Mouse (Mus musculus): ENCODE measurements around the gene AI837181.

The AI837181 gene

GRCm38 (mm10) chr19:5448354-5449150 lies 23.6 kb downstream of the AI837181 start:
- DNase-seq, result no peak

DNA sequence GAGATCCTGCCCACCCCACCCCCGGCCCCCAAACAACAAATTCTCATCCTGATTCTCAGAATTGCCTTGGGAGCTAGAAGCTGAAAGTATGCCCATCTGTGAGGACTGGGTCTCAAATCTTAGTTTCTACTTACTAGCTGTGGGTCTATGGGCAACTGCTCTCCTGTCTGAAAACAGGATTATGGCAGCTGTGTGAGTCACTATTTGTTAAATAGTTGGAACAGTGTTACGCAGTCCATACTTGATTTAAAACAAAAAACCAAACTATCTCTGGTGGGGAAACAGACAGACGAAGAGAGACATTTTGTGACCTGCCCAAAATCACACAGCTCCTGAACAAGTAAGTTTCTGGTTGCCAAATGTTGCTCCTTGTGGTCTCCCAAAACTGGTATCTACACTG lies 24.7 kb downstream of the AI837181 start:
- DNase-seq, result no peak

GRCm38 (mm10) chr19:5451766-5452165 lies 26.8 kb downstream of the AI837181 start:
- no peak for DNase-seq

DNA sequence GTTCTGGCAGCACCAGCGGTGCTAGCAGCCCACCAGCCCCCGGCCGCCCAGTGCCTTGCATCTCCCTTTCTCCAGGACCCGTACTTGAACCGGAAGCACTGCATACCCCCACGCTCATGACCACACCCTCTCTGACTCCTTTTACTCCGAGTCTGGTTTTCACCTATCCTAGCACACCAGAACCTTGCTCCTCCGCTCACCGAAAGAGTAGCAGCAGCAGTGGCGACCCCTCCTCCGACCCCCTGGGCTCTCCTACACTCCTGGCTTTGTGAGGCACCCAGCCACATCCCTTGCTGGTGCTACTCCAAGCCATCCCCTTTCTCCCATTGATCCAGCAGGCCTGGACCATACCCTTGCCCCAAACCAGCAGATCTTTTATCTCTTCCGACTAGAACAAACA lies 30.1 kb downstream of the AI837181 start:
- no peak for DNase-seq

GRCm38 (mm10) chr19:5455568-5455967 lies 30.6 kb downstream of the AI837181 start:
- no peak for DNase-seq

DNA sequence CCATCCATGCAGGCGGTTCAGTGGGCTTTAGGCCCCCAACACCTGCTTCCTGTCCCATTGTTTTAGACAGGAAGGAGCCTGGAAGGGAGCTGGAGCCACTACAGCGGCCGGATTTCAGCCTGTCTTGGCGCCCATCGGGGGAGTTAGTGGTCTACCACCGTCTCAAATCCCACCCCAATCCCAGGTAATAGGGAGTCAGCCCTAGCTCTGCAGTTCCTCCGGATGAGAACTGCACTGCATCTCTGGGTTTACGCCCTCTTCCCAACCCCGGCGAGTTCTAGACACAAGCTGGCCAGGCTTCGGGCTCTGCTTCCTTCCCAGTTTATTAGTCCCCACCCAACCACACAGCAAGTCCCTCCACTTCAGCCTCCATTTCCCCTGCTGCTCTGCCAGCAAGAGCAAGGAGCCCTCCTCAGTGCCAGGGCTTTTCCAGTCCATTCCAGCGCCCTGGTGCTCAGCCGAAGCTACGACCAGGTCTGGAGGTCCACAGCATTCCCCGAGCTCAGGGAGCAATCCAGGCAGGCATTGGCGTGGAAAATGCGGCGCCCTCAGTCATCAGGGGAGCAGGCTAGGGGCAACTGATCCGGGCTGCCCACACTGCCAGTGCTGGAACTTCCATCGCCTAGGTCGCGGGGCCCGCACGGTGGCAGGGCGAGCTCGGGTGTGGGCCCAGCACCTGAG lies 31.4 kb downstream of the AI837181 start:
- DNase-seq, result no peak

- DNase-seq, result peak; percentile 96
Measured at GRCm38 (mm10) chr19:5456922-5457745, 32.2 kb downstream of the AI837181 start.

GRCm38 (mm10) chr19:5457746-5458442 lies 33.0 kb downstream of the AI837181 start, which contains the start of gene Ccdc85b:
Gene Ccdc85b, minus strand, starts transcription at chr19:5457894.
- DNase-seq, result no peak

- no peak for DNase-seq
Measured at GRCm38 (mm10) chr19:5459019-5459418, 34.1 kb downstream of the AI837181 start.

- no peak for DNase-seq
Measured at GRCm38 (mm10) chr19:5459896-5460295, 35.0 kb downstream of the AI837181 start.

GRCm38 (mm10) chr19:5460465-5460911 lies 35.5 kb downstream of the AI837181 start, which contains the start of gene Fibp:
Gene Fibp, plus strand, starts transcription at chr19:5460615.
- peak; percentile 81 for DNase-seq

GRCm38 (mm10) chr19:5461411-5461810 lies 36.5 kb downstream of the AI837181 start:
- DNase-seq, result no peak

DNA sequence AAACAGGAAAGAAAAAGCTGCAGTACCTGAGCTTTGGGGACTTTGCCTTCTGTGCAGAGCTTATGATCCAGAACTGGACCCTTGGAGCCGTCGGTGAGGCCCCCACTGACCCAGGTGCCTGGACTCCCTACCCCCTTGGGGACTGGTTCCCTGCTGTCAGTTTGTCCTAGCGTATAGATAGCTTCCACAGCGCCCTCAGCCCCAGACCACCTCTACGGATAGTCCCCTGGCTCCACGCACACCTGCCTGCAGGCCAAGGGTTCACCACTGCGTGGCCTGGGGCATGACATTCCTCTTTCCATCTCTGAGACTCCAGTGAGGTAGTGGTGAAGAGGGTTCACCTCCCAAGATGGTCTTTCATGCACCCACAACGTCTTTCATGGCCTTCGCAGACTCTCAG lies 38.3 kb downstream of the AI837181 start:
- DNase-seq, result no peak

DNA sequence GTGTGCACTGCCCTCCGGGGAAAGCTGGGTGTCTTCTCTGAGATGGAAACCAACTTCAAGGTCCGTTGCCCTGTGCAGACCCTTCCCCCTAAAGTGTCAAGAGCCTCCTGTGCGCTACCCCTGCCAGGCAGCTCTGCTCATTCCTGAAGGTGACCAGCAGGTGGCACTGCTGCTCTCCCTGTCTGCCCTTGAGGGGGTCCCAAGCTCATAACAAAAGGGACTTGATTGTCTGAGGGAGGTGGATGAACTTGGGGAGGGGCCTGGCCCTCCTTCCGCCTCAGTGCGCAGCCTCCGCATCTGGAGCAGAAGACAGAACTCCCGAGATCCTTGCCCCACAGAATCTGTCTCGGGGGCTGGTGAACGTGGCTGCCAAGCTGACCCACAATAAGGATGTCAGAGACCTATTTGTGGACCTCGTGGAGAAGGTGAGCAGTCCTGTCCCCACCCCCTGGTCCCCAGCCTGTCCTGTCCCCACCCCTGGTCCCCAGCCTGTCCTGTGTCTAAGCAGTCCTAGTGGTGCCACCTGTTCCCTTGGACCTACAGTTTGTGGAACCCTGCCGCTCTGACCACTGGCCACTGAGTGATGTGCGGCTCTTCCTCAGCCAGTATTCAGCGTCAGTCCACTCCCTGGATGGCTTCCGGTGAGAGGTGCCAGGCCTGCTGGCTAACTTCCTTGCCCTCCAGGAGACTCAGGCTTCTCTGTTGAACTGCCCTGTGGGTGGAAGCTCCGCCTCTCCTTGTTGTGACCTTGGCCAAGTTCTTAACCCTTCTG lies 39.0 kb downstream of the AI837181 start:
- DNase-seq, result peak; percentile 77

DNA sequence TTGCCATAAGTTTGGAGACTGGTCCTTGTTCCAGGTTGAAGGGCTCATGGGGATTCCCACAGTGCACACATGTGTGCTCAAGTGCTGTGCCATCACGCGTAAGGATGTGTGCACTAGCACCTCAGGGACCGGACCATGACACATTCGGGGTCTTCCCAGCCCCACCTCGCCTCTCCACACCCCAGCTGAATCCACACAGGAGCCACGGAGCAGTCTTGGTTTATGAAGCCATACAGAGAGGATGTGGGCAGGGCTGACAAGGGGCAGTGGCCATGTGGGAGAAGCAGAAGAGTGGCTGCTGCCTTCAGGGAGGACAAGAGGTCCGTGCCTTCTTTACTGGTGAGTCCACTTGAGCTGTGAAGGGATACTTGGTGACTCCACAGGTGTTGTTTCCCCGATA lies 40.1 kb downstream of the AI837181 start:
- no peak for DNase-seq

- no peak for DNase-seq
Measured at GRCm38 (mm10) chr19:5466916-5467500, 42.1 kb downstream of the AI837181 start.

GRCm38 (mm10) chr19:5468374-5468773 lies 43.4 kb downstream of the AI837181 start, which contains the start of gene Ctsw:
Gene Ctsw, minus strand, starts transcription at chr19:5468507.
- DNase-seq, result peak; percentile 73

DNA sequence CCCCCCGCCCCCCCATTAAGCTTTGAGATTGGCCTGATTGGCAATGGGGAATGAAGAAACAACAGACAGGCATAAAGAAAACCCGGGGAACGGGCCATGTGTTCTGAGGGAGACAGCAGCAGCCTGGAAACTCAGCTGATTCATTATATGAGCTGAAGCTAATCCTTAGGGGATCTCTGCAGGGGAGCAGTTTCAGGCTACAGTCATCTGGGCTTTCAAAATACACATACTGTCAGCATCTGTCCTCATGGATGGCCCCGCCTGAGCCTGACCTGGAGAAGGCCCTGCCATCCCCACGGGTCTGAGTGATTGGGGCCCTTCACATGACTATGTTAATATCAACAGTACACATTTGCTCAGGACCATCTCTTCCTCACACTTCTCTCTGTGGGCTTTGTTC lies 46.9 kb downstream of the AI837181 start:
- no peak for DNase-seq

GRCm38 (mm10) chr19:5472857-5473256 lies 47.9 kb downstream of the AI837181 start:
- DNase-seq, result no peak

GRCm38 (mm10) chr19:5473720-5474119 lies 48.8 kb downstream of the AI837181 start, which contains the start of gene Efemp2:
Gene Efemp2, plus strand, starts transcription at chr19:5473954.
- DNase-seq, result peak; percentile 72

Data from thymus, postnatal 25 days (tissue).